Comparison of ENCODE assay signal across 13 mouse cellular contexts in the genomic region with DNA sequence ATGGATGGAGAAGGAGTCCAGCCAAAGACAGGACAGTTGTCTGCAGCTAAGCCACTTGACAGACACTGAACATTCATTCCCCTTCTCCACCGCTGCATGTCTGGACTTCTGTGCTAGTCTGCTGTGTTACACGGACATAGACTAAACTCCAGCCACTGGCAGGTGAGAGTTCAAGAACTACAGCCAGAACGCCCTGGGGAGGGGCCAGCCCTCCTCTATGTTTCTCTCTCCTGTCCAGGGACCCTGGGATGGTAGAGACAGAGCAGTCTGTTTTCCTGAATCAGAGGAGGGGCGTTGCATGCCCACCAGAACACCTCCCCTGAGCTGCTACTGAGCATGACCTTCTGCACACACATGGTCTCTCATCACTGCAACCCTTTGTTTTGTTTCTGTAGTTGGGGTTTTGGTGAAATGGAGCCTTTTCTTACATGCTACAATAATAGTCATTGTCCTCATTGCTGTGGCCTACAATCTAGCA. TPM values are rescaled to one million over a fixed set of nuclear protein-coding genes. Genes with fewer than 3 reads are reported as not detected.
DNase-seq lines count a peak whose midpoint lies in the region; ATAC-seq lines count a peak whose summit lies in the region.
"Had no signal": no experiment of that assay in that cellular context is flagged by ENCODE, and none has a peak within 500 bp of the region (broad histone marks: within the 10 kb centered on the region; RNA-seq: fewer than 3 reads in every experiment).

No protein-coding gene starts in this region.

- no peaks in the 10 kb centered on the region for H3K27me3 ChIP-seq in heart, embryonic 16.5 days (ENCODE audit: control insufficient read depth, insufficient read depth, low read length)
- no peaks in the 10 kb centered on the region for H3K27me3 ChIP-seq in neural tube, embryonic 15.5 days (replicated peaks)
- H3K27me3 ChIP-seq in midbrain, embryonic 11.5 days (ENCODE audit: control insufficient read depth, insufficient read depth, low read length): no peaks in the 10 kb centered on the region
- H3K27me3 ChIP-seq: liver, embryonic 12.5 days had no signal

- ATAC-seq in heart, embryonic 16.5 days (replicated peaks; ENCODE audit: extremely low read depth, insufficient read depth, low FRiP score): no peak
- ATAC-seq in neural tube, embryonic 15.5 days (ENCODE audit: low FRiP score): no peak
- peak; percentile 73 for ATAC-seq in midbrain, embryonic 11.5 days (ENCODE audit: low FRiP score)
- ATAC-seq: liver, embryonic 12.5 days had no signal

- H3K4me1 ChIP-seq in heart, embryonic 16.5 days (ENCODE audit: control insufficient read depth, insufficient read depth, low read length): peaks cover 3% of the 10 kb centered on the region; the same call in 1 of the 2 replicates
- 0 out of 2 replicates have a peak, but pooled peaks cover 8% of the 10 kb centered on the region for H3K4me1 ChIP-seq in neural tube, embryonic 15.5 days
- H3K4me1 ChIP-seq in midbrain, embryonic 11.5 days (ENCODE audit: control insufficient read depth, insufficient read depth, low read length): peaks cover 13% of the 10 kb centered on the region

- H3K4me3 ChIP-seq in heart, embryonic 16.5 days (ENCODE audit: low read length): no peak overlapping the region
- no peak overlapping the region for H3K4me3 ChIP-seq in neural tube, embryonic 15.5 days (replicated peaks)
- no peak overlapping the region for H3K4me3 ChIP-seq in midbrain, embryonic 11.5 days (ENCODE audit: low read depth, low read length)
- H3K4me3 ChIP-seq: liver, embryonic 12.5 days; myocyte had no signal

- H3K4me2 ChIP-seq in heart, embryonic 16.5 days (ENCODE audit: low read depth, low read length): peak overlapping the region; percentile 6; the same call in 1 of the 2 replicates
- H3K4me2 ChIP-seq in neural tube, embryonic 15.5 days: no peak overlapping the region
- H3K4me2 ChIP-seq in midbrain, embryonic 11.5 days: no peak overlapping the region
- H3K4me2 ChIP-seq: liver, embryonic 12.5 days had no signal

- H3K9ac ChIP-seq in heart, embryonic 16.5 days (ENCODE audit: low read length): no peak overlapping the region
- no peak overlapping the region for H3K9ac ChIP-seq in neural tube, embryonic 15.5 days (replicated peaks)
- H3K9ac ChIP-seq in midbrain, embryonic 11.5 days (ENCODE audit: low read length): no peak overlapping the region
- H3K9ac ChIP-seq: liver, embryonic 12.5 days had no signal

- no peaks in the 10 kb centered on the region for H3K36me3 ChIP-seq in heart, embryonic 16.5 days (ENCODE audit: control insufficient read depth, insufficient read depth)
- H3K36me3 ChIP-seq in neural tube, embryonic 15.5 days: no peaks in the 10 kb centered on the region
- H3K36me3 ChIP-seq in midbrain, embryonic 11.5 days (ENCODE audit: control insufficient read depth, insufficient read depth, low read length): no peaks in the 10 kb centered on the region
- H3K36me3 ChIP-seq: liver, embryonic 12.5 days had no signal

- H3K27ac ChIP-seq in heart, embryonic 16.5 days (ENCODE audit: low read length): no peak overlapping the region
- no peak overlapping the region for H3K27ac ChIP-seq in neural tube, embryonic 15.5 days (replicated peaks)
- no peak overlapping the region for H3K27ac ChIP-seq in midbrain, embryonic 11.5 days (ENCODE audit: low read depth, low read length)
- H3K27ac ChIP-seq: liver, embryonic 12.5 days had no signal

- no peak for DNase-seq in heart, postnatal 36 days
- peak; percentile 24 for DNase-seq in neural tube, embryonic 10.5 days (ENCODE audit: extremely low spot score, low spot score)
- DNase-seq in midbrain, embryonic 11.5 days (ENCODE audit: low spot score, missing footprints): no peak
- no peak for DNase-seq in cerebellum, adult 11-12 months
- DNase-seq in cerebellum, postnatal 4 days (ENCODE audit: low spot score in 2 of 2): no peak
- DNase-seq in right cerebral cortex, postnatal 36 days (ENCODE audit: low spot score in 2 of 2): no peak
- DNase-seq: cerebellum, adult 9-11 months; spleen, adult 18-20 months; thymus, postnatal 4 days had no signal

- no peaks in the 10 kb centered on the region for H3K9me3 ChIP-seq in heart, embryonic 16.5 days (replicated peaks; ENCODE audit: control insufficient read depth, low read length)
- H3K9me3 ChIP-seq in neural tube, embryonic 15.5 days (replicated peaks): no peaks in the 10 kb centered on the region
- no peaks in the 10 kb centered on the region for H3K9me3 ChIP-seq in midbrain, embryonic 11.5 days (ENCODE audit: control insufficient read depth, low read length)
- H3K9me3 ChIP-seq: liver, embryonic 12.5 days had no signal

- intact Hi-C loops in heart, postnatal 36 days (cut with DNase I): no loop called here

- WGBS in heart, embryonic 16.5 days: 35% methylated on average over 4 of the region's 4 CpGs
- WGBS in neural tube, embryonic 15.5 days: 29% methylated on average over 4 of the region's 4 CpGs
- WGBS in midbrain, embryonic 11.5 days: 26% methylated on average over 4 of the region's 4 CpGs

RNA-seq across cellular contexts. Expression of a gene that starts 8.4 kb away (rescaled TPM):
- polyA plus RNA-seq in heart, embryonic 16.5 days (2015; fragmentation: Nextera tagmentation; extraction: Ambion mirVana): 27.3 and 32.2 TPM in 2 replicates
- 100 to 1,000 TPM in 1 of 2 experiments, 10 to 100 TPM in 1; 85.6 to 154 TPM for total RNA-seq in heart, postnatal 36 days (2021)
- polyA plus RNA-seq in neural tube, embryonic 15.5 days (2015; fragmentation: Nextera tagmentation; extraction: Ambion mirVana): 41.6 and 43.0 TPM in 2 replicates
- polyA plus RNA-seq in midbrain, embryonic 11.5 days (2014; fragmentation: Nextera tagmentation; extraction: Ambion mirVana): 39.4 and 46.3 TPM in 2 replicates
